Mouse (Mus musculus) hindlimb bud, embryonic 11.5 days (tissue): Measurements from ENCODE around the gene Galnt10.

Experiments used
- DNase-seq: peaks from one replicate; pipeline ENCODE4 v3.0.0-alpha.2; 2012; ENCODE audit warnings: low read depth, low spot score; ENCODE audit errors: extremely low spot score

The Galnt10 gene

DNA sequence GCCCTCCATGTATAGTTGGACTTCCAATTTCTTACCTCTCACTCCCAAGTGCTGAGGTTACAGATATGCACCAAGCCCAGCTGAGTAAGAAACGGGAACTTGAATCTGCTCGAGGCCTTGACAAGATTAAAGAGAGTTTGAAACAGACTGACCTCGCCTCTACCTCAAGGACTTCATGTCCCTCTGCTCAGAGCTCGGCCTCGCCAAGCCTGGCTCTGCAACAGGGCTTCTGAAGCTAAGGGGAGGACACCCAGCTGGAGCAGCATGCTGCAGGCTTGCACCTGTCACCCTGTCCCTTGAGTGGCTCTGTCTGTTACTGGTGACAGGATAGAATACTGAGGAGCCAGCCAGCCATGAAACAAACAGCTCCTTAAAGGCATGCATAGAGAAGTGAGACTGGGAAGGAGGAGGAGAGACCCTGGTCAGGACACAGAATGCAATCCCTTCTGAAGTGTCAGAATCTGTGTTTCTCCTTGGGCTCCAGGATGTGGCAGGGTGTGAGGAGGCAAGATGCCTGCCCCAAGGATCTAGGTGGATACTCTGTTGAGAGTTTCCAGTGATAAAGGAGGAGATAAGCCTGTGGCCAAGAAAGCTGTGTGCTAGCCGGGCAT is 11.2 kb upstream of the Galnt10 start:
- no peak for DNase-seq

DNA sequence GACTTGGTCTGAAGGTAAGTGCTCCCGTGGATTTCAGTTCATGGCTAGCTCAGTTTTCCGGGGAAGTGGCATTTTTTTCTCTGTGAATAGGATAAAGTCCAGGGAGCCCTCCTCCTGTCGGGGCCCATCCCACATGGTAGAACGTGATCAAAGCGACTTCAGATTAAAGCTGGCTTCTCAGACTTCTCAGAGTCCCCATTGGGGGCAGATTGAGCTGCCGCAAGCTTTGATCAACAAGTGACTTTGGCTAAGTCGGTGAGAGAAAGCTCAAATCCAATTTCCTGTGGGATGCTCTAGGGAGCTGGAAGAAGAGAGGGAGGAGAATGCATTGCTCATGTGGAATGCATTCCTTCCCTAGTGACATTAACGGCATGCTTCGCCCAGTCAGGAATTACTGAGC is 10.1 kb upstream of the Galnt10 start:
- no peak for DNase-seq

DNA sequence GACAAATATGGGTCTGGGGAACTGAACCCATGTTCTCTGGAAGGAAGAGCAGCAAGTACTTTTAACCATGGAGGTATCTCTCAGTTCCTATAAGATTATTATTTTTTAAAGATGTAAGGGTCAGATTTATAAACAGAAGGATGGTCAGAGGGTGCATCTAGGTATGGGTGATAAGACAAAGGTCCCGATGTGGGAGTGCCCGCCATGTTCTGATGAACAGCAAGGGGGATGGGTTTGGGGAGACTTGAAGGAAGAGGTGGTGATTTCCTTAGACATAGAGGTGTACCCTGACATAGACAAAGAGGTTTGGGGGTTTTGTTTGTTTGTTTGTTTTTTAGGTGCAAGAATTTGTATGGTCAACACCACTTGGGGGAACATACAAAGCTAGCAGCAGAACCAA is 1.6 kb upstream of the Galnt10 start:
- no peak for DNase-seq

DNA sequence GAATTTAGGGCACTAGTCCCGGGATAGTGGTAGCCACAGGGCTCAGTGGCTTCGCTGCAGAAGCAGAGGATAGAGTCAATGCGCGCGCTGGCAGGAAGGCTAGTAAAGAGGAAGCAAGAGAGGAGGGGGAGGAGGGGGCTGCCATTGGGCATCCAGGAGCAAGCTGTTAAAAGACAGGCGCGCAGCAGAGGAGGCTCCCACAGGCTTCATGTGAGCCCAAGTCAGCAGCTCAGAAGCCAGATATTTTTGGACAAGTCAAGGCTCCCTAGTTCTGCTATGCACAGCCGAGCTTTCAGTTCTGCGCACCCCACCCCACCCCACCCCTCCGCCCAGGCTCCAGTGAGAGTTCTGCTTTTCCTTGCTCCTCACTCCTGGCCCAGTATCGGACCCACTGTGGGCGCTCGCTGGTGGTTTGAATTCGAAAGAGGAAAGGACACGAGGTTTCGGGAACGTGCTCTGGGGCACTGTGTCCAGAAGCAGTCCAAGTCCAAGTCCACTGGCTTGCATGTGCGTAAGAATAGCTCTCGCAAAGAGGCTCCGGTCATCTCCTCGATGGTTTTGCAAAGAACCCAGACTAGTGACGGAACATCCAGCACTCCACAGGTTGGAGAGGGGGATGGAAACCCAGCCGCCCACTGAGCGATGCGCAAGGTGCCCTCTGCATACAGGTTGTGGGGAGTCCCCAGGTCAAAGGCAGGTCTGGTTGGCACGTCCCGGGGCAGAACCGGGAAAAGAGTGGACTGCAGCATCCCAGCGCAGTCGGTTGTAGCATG is 811 bp upstream of the Galnt10 start:
- DNase-seq, result no peak

DNA sequence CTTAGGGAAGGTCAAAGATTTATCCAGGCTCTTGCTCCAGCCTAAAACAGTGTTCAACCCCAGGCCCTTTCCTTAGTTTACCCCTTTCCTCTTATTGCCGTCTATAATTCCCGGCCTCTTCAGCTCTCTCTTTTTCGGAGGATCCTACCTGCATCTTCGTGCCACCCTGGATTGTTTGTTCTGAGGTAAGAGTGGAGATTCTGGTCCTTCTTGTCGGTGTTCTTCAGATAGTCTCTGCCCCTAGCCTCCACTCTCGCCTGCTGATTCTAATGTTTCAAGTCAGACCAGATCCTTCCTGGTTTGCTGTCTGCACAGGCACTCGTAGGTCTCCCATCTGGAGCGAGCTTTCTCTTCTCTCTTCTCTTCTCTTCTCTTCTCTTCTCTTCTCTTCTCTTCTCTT is 605 bp downstream of the Galnt10 start:
- DNase-seq, result no peak

DNA sequence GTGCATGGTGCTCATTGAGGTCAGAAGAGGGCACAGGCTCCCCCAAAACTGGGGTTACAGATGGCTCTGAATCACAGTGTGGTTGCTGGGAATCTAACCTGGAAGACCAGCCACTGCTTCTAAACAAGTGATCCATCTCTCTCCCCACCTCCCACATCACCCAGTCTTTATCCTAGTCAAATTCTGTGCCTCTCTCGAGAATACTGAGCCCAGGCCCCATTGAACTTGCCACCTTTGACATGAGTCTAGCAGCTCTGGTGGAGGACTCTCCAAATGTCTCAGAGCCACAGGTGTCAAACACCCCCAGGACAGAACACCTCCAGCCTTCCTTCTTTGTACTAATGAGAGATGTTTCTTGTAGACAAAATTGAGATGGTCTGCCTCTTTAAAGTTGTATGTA is 1.2 kb downstream of the Galnt10 start:
- DNase-seq, result no peak

DNA sequence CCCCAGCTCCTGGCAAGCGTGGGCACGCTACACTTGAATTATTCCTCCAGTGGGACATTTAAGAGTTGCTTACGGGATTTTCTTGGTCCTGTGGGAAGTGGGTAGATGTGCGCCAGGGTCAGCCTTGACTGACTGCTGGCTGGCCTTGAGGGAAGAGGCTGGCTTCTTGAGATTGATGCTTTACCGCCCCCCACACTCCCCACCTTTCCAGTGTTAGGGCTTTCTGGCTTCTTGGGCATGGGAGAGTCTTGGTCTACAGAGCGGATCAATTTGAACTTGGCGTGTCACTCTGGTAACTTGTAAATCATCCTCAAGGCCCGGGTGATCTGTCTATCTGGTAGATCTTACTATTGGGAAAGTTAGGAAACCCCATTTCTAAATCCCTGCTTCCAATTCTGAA is 1.7 kb downstream of the Galnt10 start:
- DNase-seq, result no peak

DNA sequence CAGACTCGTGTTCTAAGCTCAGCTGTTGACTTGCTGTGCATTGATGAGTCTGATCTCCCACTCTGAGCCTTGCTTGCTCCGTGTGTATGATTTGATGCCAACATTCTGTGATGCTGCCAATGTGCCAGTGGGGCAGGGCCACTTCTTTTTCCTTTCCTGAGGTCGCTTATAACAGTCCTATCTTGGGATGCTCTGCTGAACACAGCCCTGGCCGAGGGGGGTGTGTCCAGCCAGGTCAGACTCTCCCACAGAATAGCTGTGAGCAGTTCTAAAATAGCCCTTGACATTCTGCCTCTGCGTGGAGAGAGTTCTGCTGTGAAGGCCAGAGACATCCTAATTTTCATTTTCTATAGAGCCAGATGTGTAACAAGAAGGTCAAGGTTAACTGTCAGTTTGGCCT is 2.2 kb downstream of the Galnt10 start:
- no peak for DNase-seq

DNA sequence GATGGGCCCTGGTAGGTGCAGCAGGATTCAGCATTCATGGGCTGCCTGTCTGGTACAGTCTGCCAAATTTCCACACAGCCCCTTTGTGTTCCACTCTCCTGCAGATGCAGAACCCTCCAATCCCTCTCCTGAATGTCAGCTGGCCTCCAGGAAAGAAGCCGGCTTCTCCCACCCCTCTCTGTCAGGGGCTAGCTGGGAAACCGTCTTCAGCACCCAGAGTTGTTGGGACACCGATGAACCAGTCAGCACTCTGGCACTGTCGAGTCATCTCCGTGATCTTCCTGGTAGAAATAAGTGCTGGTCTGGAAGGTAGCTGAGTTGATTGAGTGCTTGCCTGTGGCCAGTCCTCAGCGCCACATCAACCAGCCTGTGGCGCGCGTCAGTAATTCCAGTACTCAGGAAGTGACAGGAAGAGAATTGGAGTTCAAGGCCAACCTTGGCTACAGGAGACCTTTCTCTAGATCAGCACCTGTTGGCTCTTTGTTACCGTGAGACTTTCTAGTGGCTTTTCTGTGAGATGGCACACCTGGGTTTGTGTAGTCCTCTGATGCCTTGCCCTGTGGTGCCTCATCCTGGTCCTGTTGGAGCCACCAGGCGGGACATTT is 3.1 kb downstream of the Galnt10 start:
- DNase-seq, result no peak

DNA sequence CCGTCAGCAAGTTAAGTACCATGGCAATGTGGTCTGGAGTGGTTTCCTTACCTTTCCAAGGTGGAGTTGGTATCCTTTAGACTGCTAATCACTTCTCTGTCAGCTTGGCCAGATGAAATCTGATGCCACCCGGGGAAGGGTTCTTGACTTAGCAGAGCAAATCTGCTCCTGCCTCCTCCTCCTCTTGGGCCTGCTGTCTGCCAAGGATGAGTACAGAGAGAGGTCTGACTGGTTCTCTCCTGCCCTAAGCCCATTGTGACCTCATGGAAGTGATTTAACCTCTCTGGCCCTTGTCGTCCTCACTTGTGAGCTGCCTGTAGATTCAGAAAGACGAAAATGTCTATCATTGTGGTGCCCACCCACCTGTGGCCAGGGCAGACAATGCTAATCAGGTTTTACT is 4.0 kb downstream of the Galnt10 start:
- no peak for DNase-seq

DNA sequence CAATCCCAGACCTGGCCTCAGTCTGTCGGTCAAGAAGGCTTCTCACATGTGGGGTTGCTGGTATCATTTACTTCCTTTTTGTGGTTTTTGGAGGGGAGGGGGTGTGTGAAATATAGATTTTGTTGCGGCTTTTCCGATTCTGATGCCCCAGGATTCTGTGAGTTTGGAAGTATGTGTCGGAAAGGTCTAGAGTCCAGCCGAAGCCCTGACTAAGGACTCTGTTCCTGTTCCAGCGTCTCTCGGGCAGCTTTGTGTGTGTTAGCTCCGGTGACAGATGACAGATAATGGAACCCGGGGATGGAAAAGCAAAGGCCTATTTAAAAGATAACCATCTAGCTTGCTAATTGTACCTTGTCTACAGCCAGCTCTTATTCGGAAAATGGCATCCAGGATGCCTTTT is 4.4 kb downstream of the Galnt10 start:
- no peak for DNase-seq

DNA sequence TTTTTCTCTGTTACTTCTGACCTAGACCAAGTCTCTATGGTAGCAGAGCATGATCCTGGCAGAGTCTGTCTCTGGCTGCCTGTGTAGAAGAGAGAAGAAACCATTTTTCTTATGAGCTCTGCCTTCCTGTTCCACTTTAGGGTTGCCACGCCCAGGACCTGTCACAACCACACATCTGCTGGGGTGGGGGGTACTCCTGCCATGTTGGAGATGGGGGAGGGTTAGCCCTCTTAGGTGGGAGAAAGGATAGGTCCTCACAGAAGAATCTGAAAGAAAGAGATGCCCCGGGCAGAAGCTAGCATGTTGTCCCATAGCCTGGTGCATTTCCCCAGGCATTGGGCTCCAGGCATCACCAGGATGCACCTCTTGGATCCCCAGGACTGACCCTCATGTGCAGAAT is 5.6 kb downstream of the Galnt10 start:
- no peak for DNase-seq

DNA sequence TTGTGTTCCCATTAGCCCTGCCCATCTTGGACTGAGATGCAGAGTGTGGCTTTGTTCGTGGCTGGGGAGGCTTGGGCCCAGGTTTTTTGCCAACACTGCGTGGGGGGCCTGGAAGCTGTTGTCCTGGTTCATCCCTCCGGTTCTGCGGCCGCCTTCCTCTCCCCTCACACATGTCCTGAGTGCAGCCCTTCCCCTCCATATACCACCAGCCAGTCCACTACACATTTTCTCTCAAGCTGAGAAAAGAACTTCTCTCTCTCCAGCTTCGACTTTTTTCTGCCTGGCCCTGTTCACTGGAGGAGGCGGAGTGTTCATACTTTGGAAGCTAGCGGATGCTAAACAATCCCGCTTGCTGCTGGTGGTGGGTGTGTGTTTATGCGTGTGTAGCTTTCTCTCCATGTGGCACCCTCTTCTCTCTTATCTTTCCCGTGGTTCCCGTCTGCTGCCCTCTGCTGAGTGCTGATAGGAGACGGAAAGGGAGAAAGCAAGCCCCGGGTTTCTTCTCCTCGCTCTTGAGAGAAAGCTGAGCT is 6.1 kb downstream of the Galnt10 start:
- no peak for DNase-seq

DNA sequence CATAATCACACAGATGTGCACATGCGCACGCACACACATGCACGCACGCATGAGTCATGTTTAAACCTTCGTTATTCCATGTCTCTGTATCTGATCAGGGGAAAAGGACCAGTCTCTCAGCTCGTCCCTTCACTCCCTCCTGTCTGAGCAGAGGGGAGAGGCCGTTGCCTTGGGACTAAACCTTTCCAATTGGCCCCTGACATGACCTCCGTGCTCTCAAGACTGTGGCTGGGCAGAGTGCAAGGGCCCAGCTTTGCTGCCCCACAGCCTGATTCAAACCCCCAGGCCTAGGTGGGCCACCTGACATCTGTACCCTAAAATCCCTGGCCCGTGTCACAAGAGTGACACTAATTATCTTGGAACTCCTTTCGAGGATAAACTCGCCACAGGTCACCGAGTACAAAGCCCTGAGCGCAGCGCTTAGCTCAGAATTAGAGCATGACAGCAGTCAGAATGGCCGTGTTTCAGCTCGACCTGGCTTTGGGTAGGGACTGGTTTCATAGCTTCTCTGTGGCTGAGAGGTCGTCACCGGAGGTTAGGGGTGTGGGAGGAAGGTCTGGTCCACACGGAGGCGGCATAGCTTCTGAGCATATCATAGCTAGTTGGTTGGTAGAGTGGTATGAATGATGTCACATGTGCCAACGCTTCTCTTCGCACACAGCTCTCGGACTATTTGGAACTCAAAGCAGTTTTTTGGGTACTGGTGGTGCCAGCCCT is 7.1 kb downstream of the Galnt10 start:
- DNase-seq, result no peak

DNA sequence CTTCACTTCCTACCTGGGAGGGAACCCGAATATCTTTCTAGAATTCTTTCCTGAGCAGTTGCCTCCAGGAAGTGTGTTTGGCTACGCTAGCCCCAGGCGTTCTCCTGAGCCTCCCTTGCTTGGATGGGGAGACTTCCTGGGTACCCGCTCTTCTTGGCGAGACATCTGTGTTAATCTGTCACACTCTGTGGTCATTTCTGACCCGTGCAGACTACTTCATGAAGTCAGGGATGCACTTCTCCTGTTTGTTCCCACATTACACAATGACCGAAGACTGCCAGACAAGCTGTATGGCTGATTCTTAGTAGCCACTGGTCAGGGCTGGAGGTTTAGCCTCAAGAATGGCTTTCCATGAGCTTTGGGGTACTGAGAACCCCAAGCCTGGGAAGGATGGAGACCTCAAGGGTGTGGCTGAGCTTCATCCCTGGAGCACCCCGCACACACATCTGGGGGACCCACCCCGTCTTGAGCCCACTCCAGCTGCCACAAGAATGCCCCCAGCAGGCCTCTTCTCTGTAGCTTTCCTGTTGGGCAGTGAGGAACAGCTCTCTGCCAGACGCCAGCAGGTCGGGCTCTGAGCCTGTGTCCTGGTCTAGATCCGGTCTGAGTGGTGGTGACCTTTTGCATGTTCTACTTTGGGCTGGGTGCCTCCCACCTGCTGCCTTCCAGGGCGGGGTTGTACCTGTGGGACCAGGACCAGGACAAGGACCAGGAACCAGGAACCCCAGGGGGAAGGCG is 7.8 kb downstream of the Galnt10 start:
- DNase-seq, result no peak

DNA sequence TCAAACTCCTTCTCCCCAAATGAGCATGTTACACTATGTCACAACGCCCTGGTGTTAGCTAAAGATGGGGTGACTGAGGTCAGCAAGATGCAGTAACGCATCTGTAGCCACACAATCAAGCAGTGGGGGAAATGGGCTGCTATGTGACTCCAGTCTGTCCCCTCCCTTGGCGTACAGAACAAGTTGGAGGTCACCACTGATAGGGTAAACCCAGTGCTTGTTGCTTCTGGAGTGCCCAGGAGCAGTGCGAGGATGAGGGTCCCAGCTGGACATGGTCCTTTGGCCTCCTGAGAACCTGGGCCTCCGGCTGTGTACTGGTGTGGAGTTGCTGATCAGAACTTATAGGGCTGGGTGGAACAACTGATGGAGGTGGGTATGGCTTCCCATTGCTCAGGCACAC is 8.6 kb downstream of the Galnt10 start:
- DNase-seq, result no peak

DNA sequence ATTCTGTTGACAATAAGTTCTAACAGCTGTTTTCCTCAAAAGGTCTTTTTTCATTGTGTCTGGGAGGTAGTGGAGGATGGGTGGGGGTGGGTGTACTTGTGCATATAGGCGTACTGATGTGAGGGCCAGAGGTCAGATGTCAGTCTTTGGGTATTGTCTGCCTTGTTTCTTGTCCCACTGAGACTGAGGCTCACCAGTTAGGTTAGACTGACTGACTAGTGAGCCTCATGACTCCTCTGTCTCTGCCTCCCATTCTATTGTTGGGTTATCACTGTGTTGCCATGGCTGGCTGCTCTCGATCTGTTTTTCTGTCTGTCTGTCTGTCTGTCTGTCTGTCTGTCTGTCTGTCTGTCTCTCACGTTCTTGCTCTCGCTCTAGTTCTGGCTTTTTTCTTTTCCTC is 9.1 kb downstream of the Galnt10 start:
- DNase-seq, result no peak

DNA sequence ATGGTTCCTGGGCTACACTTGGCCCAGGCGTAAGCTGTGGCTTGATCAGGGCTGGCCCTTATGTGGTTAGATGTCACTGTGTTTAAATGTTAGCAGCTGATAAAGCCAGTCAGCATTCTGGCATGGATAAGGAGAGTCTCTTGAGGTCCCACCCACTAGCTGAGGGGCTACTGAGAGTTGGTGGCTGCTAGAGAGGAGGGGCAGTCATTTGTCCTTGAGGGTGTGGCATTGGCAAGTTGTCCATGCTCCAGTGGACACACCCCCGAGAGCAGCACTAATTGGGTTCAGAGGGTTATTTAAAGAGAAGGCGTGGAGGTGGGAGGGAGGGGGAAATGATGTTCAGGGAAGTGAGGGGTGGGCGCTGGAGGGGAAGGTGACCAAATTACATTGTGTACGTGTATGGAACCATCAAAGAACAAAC is 9.7 kb downstream of the Galnt10 start:
- DNase-seq, result no peak

DNA sequence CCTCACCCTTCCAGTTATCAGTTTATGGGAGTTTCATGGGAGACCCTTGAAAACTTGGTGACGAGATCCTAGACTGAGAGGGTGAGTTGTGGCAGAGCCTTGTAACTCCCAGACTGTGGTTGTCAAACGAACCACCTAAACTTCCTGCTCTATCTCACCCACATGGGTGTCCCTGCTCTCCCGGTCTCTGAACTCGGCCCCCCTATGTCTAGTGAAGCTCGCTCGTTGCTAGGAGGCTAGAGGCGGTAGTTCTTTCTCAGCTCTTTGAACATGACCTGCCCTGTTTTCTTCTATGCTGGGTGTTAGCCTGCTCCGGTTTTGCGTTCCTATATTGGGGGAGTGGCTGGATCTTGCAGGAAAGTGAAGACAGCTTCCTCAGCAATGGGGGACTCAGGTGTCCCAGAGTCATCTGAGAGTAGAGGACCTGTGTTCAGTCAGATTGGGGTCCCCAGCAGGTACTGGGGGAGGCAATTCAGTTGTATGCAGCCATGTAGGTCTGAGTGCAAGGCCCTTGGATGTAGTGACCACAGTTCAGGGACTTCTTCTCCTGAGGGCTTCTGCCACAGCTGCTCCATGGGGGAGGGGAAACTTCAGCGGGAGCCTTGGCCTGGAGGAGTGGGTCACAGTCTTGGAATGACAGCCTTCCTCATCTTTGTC is 10.6 kb downstream of the Galnt10 start:
- DNase-seq, result no peak

DNA sequence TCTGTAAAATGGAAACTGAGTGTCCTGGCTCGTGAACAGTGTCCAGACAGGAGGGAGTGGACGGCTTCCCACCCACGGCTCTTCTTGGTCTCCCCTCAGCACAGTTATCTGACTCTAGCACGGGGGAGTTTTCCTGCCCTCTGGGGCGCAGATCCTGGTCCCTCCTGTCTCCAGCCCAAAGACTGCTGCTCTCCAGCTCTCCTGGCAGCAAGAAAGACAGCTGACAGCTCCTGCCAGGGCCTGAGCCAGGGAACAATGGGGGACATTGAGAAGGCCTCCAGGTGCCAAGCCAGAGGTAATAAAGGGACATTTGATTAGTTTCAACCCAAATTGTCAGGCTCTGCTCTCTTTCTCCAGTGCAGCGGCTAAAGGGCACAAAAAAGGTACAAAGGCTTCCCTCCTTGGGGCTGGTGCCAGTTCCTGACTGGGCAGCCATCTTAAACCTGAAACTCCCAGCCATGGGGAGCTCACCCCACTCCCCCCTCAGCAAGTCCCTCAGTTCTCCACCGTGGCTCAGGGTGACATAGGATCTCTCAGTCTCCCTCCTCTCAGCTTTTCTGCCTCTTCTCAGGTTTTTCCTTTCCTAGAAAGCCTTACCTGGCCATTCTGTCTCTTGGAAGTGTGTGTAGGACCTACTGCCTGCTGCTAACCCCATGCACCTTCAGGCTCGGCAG is 11.5 kb downstream of the Galnt10 start:
- DNase-seq, result no peak
